Mouse (Mus musculus): ENCODE measurements around the gene Slc12a8. TPM values are rescaled to one million over a fixed set of nuclear protein-coding genes. Genes with fewer than 3 reads are reported as not detected.

Gene Slc12a8
- polyA plus RNA-seq, 1 experiment from 2014 or later, result 0.65 TPM

- H3K4me1 ChIP-seq, result peaks cover 12% of the 10 kb centered on the region
- H3K4me3 ChIP-seq, result no peak overlapping the region
- no peaks in the 10 kb centered on the region for H3K9me3 ChIP-seq (replicated peaks)
- H3K36me3 ChIP-seq, result no peaks in the 10 kb centered on the region
- no peak overlapping the region for H3K9ac ChIP-seq
- no peaks in the 10 kb centered on the region for H3K27me3 ChIP-seq
- H3K27ac ChIP-seq, result no peak overlapping the region
- 73% methylated on average over 36 of the region's 36 CpGs for WGBS
- no peak overlapping the region for H3K4me2 ChIP-seq (replicated peaks)
- peak; percentile 59; the same call in 1 of the 2 replicates for ATAC-seq (ENCODE audit: low FRiP score)
Measured at GRCm38 (mm10) chr16:33576271-33577189, 59.4 kb downstream of the Slc12a8 start.

GRCm38 (mm10) chr16:33578462-33578861, 61.3 kb downstream of the Slc12a8 start:
- WGBS, result 86% methylated on average over 3 of the region's 3 CpGs
- Histone ChIP-seq H3K4me1 (peaks cover 14% of the 10 kb centered on the region), H3K9me3 (replicated peaks) (no peaks in the 10 kb centered on the region), H3K4me3 (no peak overlapping the region), H3K27me3 (no peaks in the 10 kb centered on the region), H3K4me2 (replicated peaks) (no peak overlapping the region), H3K9ac (no peak overlapping the region), H3K36me3 (no peaks in the 10 kb centered on the region), H3K27ac (no peak overlapping the region)
- ATAC-seq (ENCODE audit: low FRiP score), result no peak

GRCm38 (mm10) chr16:33580331-33580730, 63.2 kb downstream of the Slc12a8 start:
- no peak overlapping the region for H3K4me3 ChIP-seq
- no peak overlapping the region for H3K4me2 ChIP-seq (replicated peaks)
- H3K36me3 ChIP-seq, result no peaks in the 10 kb centered on the region
- no peak for ATAC-seq (ENCODE audit: low FRiP score)
- H3K4me1 ChIP-seq, result peaks cover 33% of the 10 kb centered on the region
- H3K27ac ChIP-seq, result peak overlapping the region; percentile 74
- no peaks in the 10 kb centered on the region for H3K27me3 ChIP-seq
- 76% methylated on average over 2 of the region's 2 CpGs for WGBS
- H3K9me3 ChIP-seq (replicated peaks), result no peaks in the 10 kb centered on the region
- H3K9ac ChIP-seq, result no peak overlapping the region

GRCm38 (mm10) chr16:33580736-33581241, 63.7 kb downstream of the Slc12a8 start:
- Histone ChIP-seq H3K27me3 (no peaks in the 10 kb centered on the region), H3K4me2 (replicated peaks) (no peak overlapping the region), H3K4me3 (no peak overlapping the region), H3K27ac (peak overlapping the region; percentile 74), H3K9ac (no peak overlapping the region; the same call in 1 of the 2 replicates), H3K9me3 (replicated peaks) (no peaks in the 10 kb centered on the region), H3K36me3 (no peaks in the 10 kb centered on the region), H3K4me1 (peaks cover 33% of the 10 kb centered on the region)
- peak; percentile 41 for ATAC-seq (ENCODE audit: low FRiP score)

- H3K9ac ChIP-seq, result no peak overlapping the region
- no peak for ATAC-seq (ENCODE audit: low FRiP score)
- no peak overlapping the region for H3K4me2 ChIP-seq (replicated peaks)
- peaks cover 32% of the 10 kb centered on the region for H3K4me1 ChIP-seq
- no peak overlapping the region for H3K4me3 ChIP-seq
- H3K27ac ChIP-seq, result no peak overlapping the region
- 64% methylated on average over 4 of the region's 4 CpGs for WGBS
- H3K27me3 ChIP-seq, result no peaks in the 10 kb centered on the region
- no peaks in the 10 kb centered on the region for H3K36me3 ChIP-seq
- no peaks in the 10 kb centered on the region for H3K9me3 ChIP-seq (replicated peaks)
Measured at GRCm38 (mm10) chr16:33581661-33582099, 64.6 kb downstream of the Slc12a8 start.

GRCm38 (mm10) chr16:33582495-33582894, 65.4 kb downstream of the Slc12a8 start:
- no peaks in the 10 kb centered on the region for H3K27me3 ChIP-seq
- H3K36me3 ChIP-seq, result no peaks in the 10 kb centered on the region
- 94% methylated on average over 8 of the region's 8 CpGs for WGBS
- no peak overlapping the region for H3K9ac ChIP-seq
- H3K9me3 ChIP-seq (replicated peaks), result no peaks in the 10 kb centered on the region
- no peak overlapping the region for H3K4me2 ChIP-seq (replicated peaks)
- no peak overlapping the region for H3K27ac ChIP-seq
- no peak overlapping the region for H3K4me3 ChIP-seq
- no peak for ATAC-seq (ENCODE audit: low FRiP score)
- H3K4me1 ChIP-seq, result peaks cover 31% of the 10 kb centered on the region

GRCm38 (mm10) chr16:33583333-33583732, 66.2 kb downstream of the Slc12a8 start:
- Histone ChIP-seq H3K9ac (no peak overlapping the region), H3K36me3 (no peaks in the 10 kb centered on the region), H3K4me3 (no peak overlapping the region), H3K27ac (peak overlapping the region; percentile 80; the same call in 1 of the 2 replicates), H3K27me3 (no peaks in the 10 kb centered on the region), H3K4me1 (peaks cover 34% of the 10 kb centered on the region), H3K9me3 (replicated peaks) (no peaks in the 10 kb centered on the region), H3K4me2 (replicated peaks) (peak overlapping the region; percentile 42; the same call in 1 of the 2 replicates)
- ATAC-seq (ENCODE audit: low FRiP score), result no peak
- WGBS, result 55% methylated on average over 3 of the region's 3 CpGs

- H3K9me3 ChIP-seq (replicated peaks), result no peaks in the 10 kb centered on the region
- no peaks in the 10 kb centered on the region for H3K27me3 ChIP-seq
- no peaks in the 10 kb centered on the region for H3K36me3 ChIP-seq
- ATAC-seq (ENCODE audit: low FRiP score), result no peak
- peak overlapping the region; percentile 42 for H3K4me2 ChIP-seq (replicated peaks)
- H3K9ac ChIP-seq, result no peak overlapping the region
- 0 out of 2 replicates have a peak overlapping the region, but pooled peaks have one; percentile 3 for H3K4me3 ChIP-seq
- H3K4me1 ChIP-seq, result peaks cover 36% of the 10 kb centered on the region
- H3K27ac ChIP-seq, result peak overlapping the region; percentile 80
- 28% methylated on average over 19 of the region's 19 CpGs for WGBS
Measured at GRCm38 (mm10) chr16:33583881-33584454, 66.8 kb downstream of the Slc12a8 start.

- Histone ChIP-seq H3K4me1 (peaks cover 41% of the 10 kb centered on the region), H3K4me2 (replicated peaks) (peak overlapping the region; percentile 42), H3K27me3 (no peaks in the 10 kb centered on the region), H3K4me3 (0 out of 2 replicates have a peak overlapping the region, but pooled peaks have one; percentile 3), H3K9ac (no peak overlapping the region), H3K9me3 (replicated peaks) (no peaks in the 10 kb centered on the region), H3K36me3 (no peaks in the 10 kb centered on the region), H3K27ac (peak overlapping the region; percentile 80)
- WGBS, result 21% methylated on average over 13 of the region's 13 CpGs
- ATAC-seq (ENCODE audit: low FRiP score), result no peak; the same call in 1 of the 2 replicates
Measured at GRCm38 (mm10) chr16:33584455-33585082, 67.4 kb downstream of the Slc12a8 start.

GRCm38 (mm10) chr16:33585083-33585460, 67.9 kb downstream of the Slc12a8 start:
- H3K4me3 ChIP-seq, result no peak overlapping the region
- H3K27me3 ChIP-seq, result no peaks in the 10 kb centered on the region
- peaks cover 41% of the 10 kb centered on the region for H3K4me1 ChIP-seq
- H3K36me3 ChIP-seq, result no peaks in the 10 kb centered on the region
- H3K9me3 ChIP-seq (replicated peaks), result no peaks in the 10 kb centered on the region
- peak overlapping the region; percentile 80 for H3K27ac ChIP-seq
- 16% methylated on average over 4 of the region's 4 CpGs for WGBS
- H3K4me2 ChIP-seq (replicated peaks), result no peak overlapping the region
- H3K9ac ChIP-seq, result no peak overlapping the region
- no peak for ATAC-seq (ENCODE audit: low FRiP score)

GRCm38 (mm10) chr16:33587283-33588127, 70.4 kb downstream of the Slc12a8 start:
- WGBS, result 77% methylated on average over 16 of the region's 16 CpGs
- no peak overlapping the region for H3K9ac ChIP-seq
- H3K4me3 ChIP-seq, result no peak overlapping the region
- H3K27me3 ChIP-seq, result no peaks in the 10 kb centered on the region
- no peak overlapping the region for H3K4me2 ChIP-seq (replicated peaks)
- H3K4me1 ChIP-seq, result peaks cover 31% of the 10 kb centered on the region
- H3K36me3 ChIP-seq, result no peaks in the 10 kb centered on the region
- H3K27ac ChIP-seq, result no peak overlapping the region
- no peaks in the 10 kb centered on the region for H3K9me3 ChIP-seq (replicated peaks)
- ATAC-seq (ENCODE audit: low FRiP score), result no peak
